Mouse (Mus musculus): Measurements from ENCODE around the gene Ccr5. TPM values are rescaled to one million over a fixed set of nuclear protein-coding genes. Genes with fewer than 3 reads are reported as not detected.
A peak's percentile ranks its signal among the peaks of the same experiment; 100 is the strongest.
"Not testable (repeated sequence)": the region's sequence is repeated elsewhere in the genome, so short reads cannot be mapped to it uniquely, and the experiment has no call there.

The Ccr5 gene
- polyA plus RNA-seq, 1 experiment from 2014 or later = 0.22 TPM

GRCm38 (mm10) chr9:124112591-124113239 lies 8.6 kb upstream of the Ccr5 start:
- Histone ChIP-seq H3K27ac (no peak overlapping the region), H3K9ac (replicated peaks) (no peak overlapping the region), H3K27me3 (no peaks in the 10 kb centered on the region), H3K4me2 (replicated peaks) (no peak overlapping the region), H3K4me3 (replicated peaks) (no peak overlapping the region), H3K36me3 (no peaks in the 10 kb centered on the region), H3K4me1 (replicated peaks) (no peaks in the 10 kb centered on the region), H3K9me3 (no peaks in the 10 kb centered on the region)
- 95% methylated on average over 1 of the region's 1 CpGs for WGBS
- ATAC-seq = no peak

DNA sequence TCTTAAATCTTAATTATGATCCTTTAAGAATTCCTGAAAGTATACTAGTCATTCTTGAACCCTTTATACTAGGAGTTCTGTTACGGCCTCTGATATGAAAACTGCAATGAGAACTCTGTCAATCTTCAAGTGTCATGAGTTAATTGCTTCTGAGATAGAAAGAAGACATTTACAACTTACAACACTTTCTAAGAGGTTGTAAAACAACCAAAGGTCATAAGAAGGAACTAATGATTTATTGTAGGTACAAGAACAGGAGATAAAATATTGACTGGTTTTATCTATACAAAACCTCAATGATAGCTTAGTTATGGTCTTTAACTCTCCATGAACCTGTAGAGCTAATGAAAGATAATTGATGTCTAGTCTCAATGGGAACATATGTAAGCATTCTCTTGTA lies 7.6 kb upstream of the Ccr5 start:
- Histone ChIP-seq H3K4me3 (replicated peaks) (no peak overlapping the region), H3K27ac (no peak overlapping the region), H3K27me3 (no peaks in the 10 kb centered on the region), H3K4me2 (replicated peaks) (no peak overlapping the region), H3K9me3 (no peaks in the 10 kb centered on the region), H3K9ac (replicated peaks) (no peak overlapping the region), H3K36me3 (no peaks in the 10 kb centered on the region), H3K4me1 (replicated peaks) (no peaks in the 10 kb centered on the region)
- WGBS = 87% methylated on average over 1 of the region's 1 CpGs
- no peak for ATAC-seq

DNA sequence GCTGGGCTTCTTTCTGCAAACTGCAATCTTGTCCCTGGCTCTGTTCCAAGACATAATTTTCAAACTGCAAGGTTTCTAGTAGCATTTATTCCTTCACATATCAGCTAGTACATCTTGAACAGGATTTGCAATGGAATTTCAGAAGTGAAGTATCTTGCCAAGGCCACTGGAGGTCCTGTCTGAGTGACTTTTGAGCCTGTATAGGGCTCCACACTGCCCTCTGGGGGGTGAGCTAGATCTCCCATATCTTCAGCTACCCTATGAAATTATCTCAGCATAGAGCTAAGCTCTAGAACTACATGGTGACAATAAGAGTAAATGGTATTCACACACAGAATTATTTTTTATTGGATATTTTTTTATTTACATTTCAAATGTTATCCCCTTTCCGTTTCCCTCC lies 2.9 kb upstream of the Ccr5 start:
- Histone ChIP-seq H3K27me3 (no peaks in the 10 kb centered on the region), H3K4me3 (replicated peaks) (no peak overlapping the region), H3K9me3 (no peaks in the 10 kb centered on the region), H3K9ac (replicated peaks) (no peak overlapping the region), H3K4me2 (replicated peaks) (no peak overlapping the region), H3K4me1 (replicated peaks) (no peaks in the 10 kb centered on the region), H3K27ac (no peak overlapping the region), H3K36me3 (no peaks in the 10 kb centered on the region)
- no peak for ATAC-seq
- 90% methylated on average over 1 of the region's 1 CpGs for WGBS

GRCm38 (mm10) chr9:124125576-124125975 lies 4.2 kb downstream of the Ccr5 start:
- H3K4me1 ChIP-seq (replicated peaks) = no peaks in the 10 kb centered on the region
- no peaks in the 10 kb centered on the region for H3K36me3 ChIP-seq
- H3K27me3 ChIP-seq = no peaks in the 10 kb centered on the region
- no peak overlapping the region for H3K4me3 ChIP-seq (replicated peaks)
- H3K9ac ChIP-seq (replicated peaks) = no peak overlapping the region
- 86% methylated on average over 11 of the region's 11 CpGs for WGBS
- no peak for ATAC-seq
- H3K4me2 ChIP-seq (replicated peaks) = no peak overlapping the region
- H3K27ac ChIP-seq = no peak overlapping the region
- H3K9me3 ChIP-seq = no peaks in the 10 kb centered on the region

- Histone ChIP-seq H3K27ac (no peak overlapping the region), H3K4me2 (replicated peaks) (no peak overlapping the region), H3K27me3 (no peaks in the 10 kb centered on the region), H3K4me1 (replicated peaks) (no peaks in the 10 kb centered on the region), H3K4me3 (replicated peaks) (no peak overlapping the region), H3K9me3 (no peaks in the 10 kb centered on the region), H3K36me3 (no peaks in the 10 kb centered on the region), H3K9ac (replicated peaks) (no peak overlapping the region)
- ATAC-seq = no peak
- 66% methylated on average over 5 of the region's 5 CpGs for WGBS
Measured at GRCm38 (mm10) chr9:124126373-124126772, 5.0 kb downstream of the Ccr5 start.

DNA sequence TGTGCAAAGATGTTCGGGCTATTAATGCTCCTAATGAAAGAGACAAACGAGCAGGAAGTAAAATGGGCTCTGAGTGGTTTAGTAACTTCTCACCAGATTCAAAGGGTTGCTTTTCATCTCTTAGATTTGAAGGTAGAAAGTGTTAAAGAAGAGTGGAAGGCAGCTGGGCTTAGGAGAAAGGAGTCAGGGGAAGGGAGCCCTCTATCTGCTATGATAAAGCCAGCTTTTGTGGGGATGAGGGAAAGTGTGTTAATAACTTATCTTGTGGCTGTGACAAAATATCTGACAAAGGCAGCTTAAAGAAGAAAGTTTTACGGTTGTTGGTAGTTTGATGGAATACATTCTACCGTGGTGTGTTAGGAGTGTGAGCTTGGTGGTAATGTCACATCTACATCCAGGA lies 6.1 kb downstream of the Ccr5 start:
- WGBS = 70% methylated on average over 4 of the region's 4 CpGs
- Histone ChIP-seq H3K9me3 (no peaks in the 10 kb centered on the region), H3K36me3 (no peaks in the 10 kb centered on the region), H3K4me2 (replicated peaks) (no peak overlapping the region), H3K4me3 (replicated peaks) (no peak overlapping the region), H3K9ac (replicated peaks) (no peak overlapping the region), H3K27ac (no peak overlapping the region), H3K27me3 (no peaks in the 10 kb centered on the region), H3K4me1 (replicated peaks) (no peaks in the 10 kb centered on the region)
- no peak for ATAC-seq

GRCm38 (mm10) chr9:124128379-124128778 lies 7.0 kb downstream of the Ccr5 start:
- 0 out of 2 replicates have a peak, but pooled peaks have one; percentile 34 for ATAC-seq
- Histone ChIP-seq H3K27ac (no peak overlapping the region), H3K36me3 (no peaks in the 10 kb centered on the region), H3K9me3 (no peaks in the 10 kb centered on the region), H3K4me2 (replicated peaks) (no peak overlapping the region), H3K27me3 (no peaks in the 10 kb centered on the region), H3K9ac (replicated peaks) (no peak overlapping the region), H3K4me3 (replicated peaks) (no peak overlapping the region), H3K4me1 (replicated peaks) (no peaks in the 10 kb centered on the region)
- WGBS = 0% methylated on average over 1 of the region's 1 CpGs

DNA sequence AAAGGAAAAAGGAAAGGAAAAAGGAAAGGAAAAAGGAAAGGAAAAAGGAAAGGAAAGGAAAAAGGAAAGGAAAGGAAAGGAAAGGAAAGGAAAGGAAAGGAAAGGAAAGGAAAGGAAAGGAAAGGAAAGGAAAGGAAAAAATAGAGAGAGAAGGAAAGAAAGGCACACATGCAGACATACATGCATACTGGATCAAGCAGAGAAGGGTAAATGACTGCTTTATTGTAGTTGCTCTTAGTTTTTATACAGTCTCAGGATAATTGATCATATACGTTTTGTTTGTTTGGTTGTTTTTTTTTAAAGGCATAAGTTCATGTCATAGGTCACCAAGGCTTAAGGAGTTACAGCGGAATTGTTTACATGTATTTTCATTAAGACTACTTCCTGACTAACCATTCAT lies 11.6 kb downstream of the Ccr5 start:
- not testable (repeated sequence) for H3K9ac ChIP-seq (replicated peaks); H3K36me3 ChIP-seq; H3K4me2 ChIP-seq (replicated peaks); H3K4me3 ChIP-seq (replicated peaks); H3K4me1 ChIP-seq (replicated peaks); H3K27me3 ChIP-seq; H3K9me3 ChIP-seq; H3K27ac ChIP-seq; ATAC-seq
- 88% methylated on average over 2 of the region's 2 CpGs for WGBS

GRCm38 (mm10) chr9:124134919-124135318 lies 13.6 kb downstream of the Ccr5 start:
- H3K27ac ChIP-seq; H3K9me3 ChIP-seq; H3K36me3 ChIP-seq; H3K4me3 ChIP-seq (replicated peaks); H3K9ac ChIP-seq (replicated peaks); H3K4me2 ChIP-seq (replicated peaks); ATAC-seq; H3K27me3 ChIP-seq; H3K4me1 ChIP-seq (replicated peaks): not testable (repeated sequence)
- 74% methylated on average over 1 of the region's 1 CpGs for WGBS

- no peak overlapping the region for H3K27ac ChIP-seq
- no peaks in the 10 kb centered on the region for H3K27me3 ChIP-seq
- no peaks in the 10 kb centered on the region for H3K36me3 ChIP-seq
- no peak overlapping the region for H3K9ac ChIP-seq (replicated peaks)
- 83% methylated on average over 11 of the region's 11 CpGs for WGBS
- H3K9me3 ChIP-seq = no peaks in the 10 kb centered on the region
- 0 out of 2 replicates have a peak, but pooled peaks cover 3% of the 10 kb centered on the region for H3K4me1 ChIP-seq (replicated peaks)
- ATAC-seq = no peak
- H3K4me2 ChIP-seq (replicated peaks) = no peak overlapping the region
- H3K4me3 ChIP-seq (replicated peaks) = no peak overlapping the region
Measured at GRCm38 (mm10) chr9:124137619-124138018, 16.3 kb downstream of the Ccr5 start.

GRCm38 (mm10) chr9:124138055-124138775 lies 16.9 kb downstream of the Ccr5 start:
- Histone ChIP-seq H3K4me3 (replicated peaks) (no peak overlapping the region), H3K9me3 (no peaks in the 10 kb centered on the region), H3K27ac (no peak overlapping the region), H3K4me2 (replicated peaks) (no peak overlapping the region), H3K4me1 (replicated peaks) (0 out of 2 replicates have a peak, but pooled peaks cover 3% of the 10 kb centered on the region), H3K36me3 (no peaks in the 10 kb centered on the region), H3K27me3 (no peaks in the 10 kb centered on the region), H3K9ac (replicated peaks) (no peak overlapping the region)
- WGBS = 57% methylated on average over 4 of the region's 4 CpGs
- ATAC-seq = no peak

- ATAC-seq = no peak
- H3K9me3 ChIP-seq = no peaks in the 10 kb centered on the region
- WGBS = 81% methylated on average over 1 of the region's 1 CpGs
Measured at GRCm38 (mm10) chr9:124143678-124144077, 22.3 kb downstream of the Ccr5 start.

GRCm38 (mm10) chr9:124146307-124146706 lies 25.0 kb downstream of the Ccr5 start:
- Histone ChIP-seq H3K27me3 (no peaks in the 10 kb centered on the region), H3K9ac (replicated peaks) (no peak overlapping the region), H3K4me3 (replicated peaks) (no peak overlapping the region), H3K27ac (no peak overlapping the region), H3K9me3 (no peaks in the 10 kb centered on the region), H3K4me2 (replicated peaks) (no peak overlapping the region), H3K4me1 (replicated peaks) (no peaks in the 10 kb centered on the region), H3K36me3 (no peaks in the 10 kb centered on the region)
- ATAC-seq = no peak

More at GRCm38 (mm10) chr9:124143678-124144077, 22.3 kb downstream of the Ccr5 start:
- no peaks in the 10 kb centered on the region for H3K4me1 ChIP-seq (replicated peaks)
- H3K36me3 ChIP-seq = no peaks in the 10 kb centered on the region
- H3K9ac ChIP-seq (replicated peaks) = no peak overlapping the region
- H3K27me3 ChIP-seq = no peaks in the 10 kb centered on the region
- no peak overlapping the region for H3K4me2 ChIP-seq (replicated peaks)
- no peak overlapping the region for H3K27ac ChIP-seq
- H3K4me3 ChIP-seq (replicated peaks) = no peak overlapping the region

Measured in midbrain, embryonic 13.5 days (tissue).